Mouse (Mus musculus): ENCODE measurements around the gene Acnat2. TPM values are rescaled to one million over a fixed set of nuclear protein-coding genes. Genes with fewer than 3 reads are reported as not detected.

The Acnat2 gene
- polyA plus RNA-seq (2021; fragmentation: Nextera tagmentation), result not detected in 2 replicates
- long read RNA-seq, experiment 1, result 0 reads
- long read RNA-seq, experiment 2, result 0 reads

DNA sequence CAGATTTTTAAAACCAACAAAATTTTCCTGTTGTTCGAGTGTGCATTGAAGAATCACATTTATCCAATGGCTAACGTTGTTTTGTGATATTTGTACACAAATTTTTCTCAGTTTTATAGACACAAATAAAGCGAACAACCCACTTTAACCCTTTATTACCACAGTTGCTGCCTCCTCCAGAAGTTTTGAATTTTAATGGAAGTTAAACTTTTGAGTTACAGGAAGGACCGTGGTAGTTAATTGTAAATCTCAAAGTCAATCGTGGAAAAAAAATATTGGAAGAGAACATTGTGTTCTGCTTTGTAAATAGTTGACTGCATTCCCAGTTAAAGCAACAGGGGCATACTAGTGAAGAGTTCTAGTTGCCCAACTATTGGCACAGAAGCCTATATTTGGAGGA is at the start of gene Acnat2:
Acnat2 (minus strand) TSS at position 195 of the 400 bp plus-strand sequence.

Other genes starting within 250 kb of the Acnat2 start
- not detected in 2 replicates for gene Acnat1, start 65.8 kb upstream of the Acnat2 start, polyA plus RNA-seq (2021; fragmentation: Nextera tagmentation)
- gene Baat, start 98.4 kb upstream of the Acnat2 start, polyA plus RNA-seq (2021; fragmentation: Nextera tagmentation), result 0.18 TPM in 1 of 2 replicates, not detected in the other
- gene Mrpl50, start 112.9 kb upstream of the Acnat2 start, polyA plus RNA-seq (2021; fragmentation: Nextera tagmentation), result 59.0 and 66.8 TPM in 2 replicates
- 2.7 and 3.0 TPM in 2 replicates for gene Zfp189, start 113.0 kb upstream of the Acnat2 start, polyA plus RNA-seq (2021; fragmentation: Nextera tagmentation)
- 0.09 TPM in 1 of 2 replicates, not detected in the other for gene Aldob, start 141.4 kb upstream of the Acnat2 start, polyA plus RNA-seq (2021; fragmentation: Nextera tagmentation)
- 81.5 and 105 TPM in 2 replicates for gene Tmem246, start 189.7 kb upstream of the Acnat2 start, polyA plus RNA-seq (2021; fragmentation: Nextera tagmentation)
- 22.6 and 23.5 TPM in 2 replicates for gene Rnf20, start 223.9 kb upstream of the Acnat2 start, polyA plus RNA-seq (2021; fragmentation: Nextera tagmentation)

All from left cerebral cortex, adult 6 months (tissue).